Mouse (Mus musculus): ENCODE results near the gene Rpusd1. TPM values are rescaled to one million over a fixed set of nuclear protein-coding genes. Genes with fewer than 3 reads are reported as not detected.

Gene Rpusd1
- polyA plus RNA-seq, 1 experiment from 2014 or later: 17.2 TPM

DNA sequence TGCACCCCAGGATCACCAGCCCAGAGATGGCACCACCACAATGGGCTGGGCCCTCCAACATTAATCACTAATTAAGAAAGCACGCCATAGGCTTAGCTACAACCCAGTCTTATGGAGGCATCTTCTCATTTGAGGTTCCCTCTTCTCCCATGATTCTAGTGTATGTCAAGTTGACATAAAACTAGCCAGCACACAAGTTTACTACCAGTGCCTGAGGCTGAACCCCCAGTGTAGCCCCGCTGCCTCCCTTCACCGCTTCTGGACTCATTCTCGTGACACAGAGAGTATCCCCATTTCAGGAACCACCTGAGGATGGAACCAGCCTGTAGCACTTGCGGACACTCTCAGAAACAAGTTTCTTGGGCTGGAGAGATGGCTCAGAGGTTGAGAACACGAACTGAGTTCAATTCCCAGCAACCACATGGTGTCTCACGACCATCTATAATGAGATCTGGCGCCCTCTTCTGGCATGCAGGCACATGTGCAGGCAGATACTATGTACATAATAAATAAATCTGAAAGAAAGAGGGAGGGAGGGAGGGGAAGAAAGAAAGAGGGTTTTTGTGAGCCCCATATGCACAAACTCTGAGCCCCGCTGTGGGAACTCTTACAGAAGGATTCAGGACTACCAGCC, 26.5 kb upstream of the Rpusd1 start:
- H3K27me3 ChIP-seq (ENCODE audit: control insufficient read depth, insufficient read depth, low read length): no peaks in the 10 kb centered on the region
- DNase-seq (ENCODE audit: low spot score) (no peak), ATAC-seq (ENCODE audit: low FRiP score) (no peak)
- H3K9ac ChIP-seq (ENCODE audit: low read depth, low read length): no peak overlapping the region
- H3K4me2 ChIP-seq (replicated peaks; ENCODE audit: low read depth, low read length): no peak overlapping the region
- 0 out of 2 replicates have a peak, but pooled peaks cover 3% of the 10 kb centered on the region for H3K4me1 ChIP-seq (replicated peaks; ENCODE audit: control insufficient read depth, insufficient read depth, low read length)
- H3K4me3 ChIP-seq (ENCODE audit: low read depth, low read length): no peak overlapping the region
- no peak overlapping the region for H3K27ac ChIP-seq (ENCODE audit: low read depth, low read length)
- H3K36me3 ChIP-seq (ENCODE audit: control insufficient read depth, insufficient read depth, low read length): no peaks in the 10 kb centered on the region
- H3K9me3 ChIP-seq (ENCODE audit: control insufficient read depth, low read length): no peaks in the 10 kb centered on the region
- 60% methylated on average over 9 of the region's 9 CpGs for WGBS

DNA sequence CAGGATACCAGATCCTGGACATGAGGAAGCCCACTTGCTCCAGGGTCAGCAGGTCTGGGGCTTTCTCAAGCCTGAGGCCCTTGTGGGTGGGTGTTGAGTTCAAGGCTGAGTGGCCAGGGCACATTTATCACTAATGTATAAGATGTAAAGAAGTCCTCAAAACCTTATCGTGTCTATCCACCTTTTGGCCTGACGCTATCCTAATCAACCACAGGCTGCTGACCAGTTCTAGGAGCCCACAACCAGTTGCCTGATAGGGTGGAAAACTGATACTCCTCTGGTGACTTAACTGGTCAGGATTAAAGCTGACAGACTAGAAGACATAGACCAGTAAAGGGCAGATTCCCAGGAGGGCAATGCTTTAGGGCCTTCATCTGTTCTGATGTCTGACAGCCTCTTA, 17.5 kb upstream of the Rpusd1 start:
- H3K4me3 ChIP-seq (ENCODE audit: low read depth, low read length): no peak overlapping the region
- H3K9me3 ChIP-seq (ENCODE audit: control insufficient read depth, low read length): no peaks in the 10 kb centered on the region
- H3K36me3 ChIP-seq (ENCODE audit: control insufficient read depth, insufficient read depth, low read length): no peaks in the 10 kb centered on the region
- H3K27ac ChIP-seq (ENCODE audit: low read depth, low read length): no peak overlapping the region
- no peaks in the 10 kb centered on the region for H3K4me1 ChIP-seq (replicated peaks; ENCODE audit: control insufficient read depth, insufficient read depth, low read length)
- H3K27me3 ChIP-seq (ENCODE audit: control insufficient read depth, insufficient read depth, low read length): 0 out of 2 replicates have a peak, but pooled peaks cover 2% of the 10 kb centered on the region
- DNase-seq (ENCODE audit: low spot score): no peak
- WGBS: 90% methylated on average over 2 of the region's 2 CpGs
- H3K9ac ChIP-seq (ENCODE audit: low read depth, low read length): no peak overlapping the region
- no peak overlapping the region for H3K4me2 ChIP-seq (replicated peaks; ENCODE audit: low read depth, low read length)
- no peak for ATAC-seq (ENCODE audit: low FRiP score)

DNA sequence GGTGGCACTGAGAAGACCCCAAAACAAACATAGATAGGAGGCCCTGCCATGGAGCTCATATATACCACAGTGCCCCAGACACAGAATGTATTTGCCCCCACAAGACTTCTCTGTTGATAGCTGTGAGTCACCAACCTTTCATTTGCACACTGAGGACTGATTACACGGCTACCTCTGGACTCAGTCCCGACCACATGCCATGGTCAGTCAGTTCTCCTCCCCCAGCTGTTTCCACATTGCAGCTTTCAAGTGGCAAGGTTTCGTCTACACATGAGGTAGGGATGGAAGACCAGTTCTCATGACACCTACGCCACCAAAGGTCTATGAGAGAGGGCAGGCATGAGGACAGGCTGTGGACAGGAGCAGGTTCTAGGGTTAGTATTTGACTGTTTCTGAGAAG, 16.3 kb upstream of the Rpusd1 start:
- ATAC-seq (ENCODE audit: low FRiP score) (no peak), DNase-seq (ENCODE audit: low spot score) (no peak)
- no peak overlapping the region for H3K9ac ChIP-seq (ENCODE audit: low read depth, low read length)
- H3K36me3 ChIP-seq (ENCODE audit: control insufficient read depth, insufficient read depth, low read length): no peaks in the 10 kb centered on the region
- H3K9me3 ChIP-seq (ENCODE audit: control insufficient read depth, low read length): no peaks in the 10 kb centered on the region
- peaks cover 2% of the 10 kb centered on the region; the same call in 1 of the 2 replicates for H3K27me3 ChIP-seq (ENCODE audit: control insufficient read depth, insufficient read depth, low read length)
- peaks cover 1% of the 10 kb centered on the region; the same call in 1 of the 2 replicates for H3K4me1 ChIP-seq (replicated peaks; ENCODE audit: control insufficient read depth, insufficient read depth, low read length)
- 87% methylated on average over 4 of the region's 4 CpGs for WGBS
- H3K4me3 ChIP-seq (ENCODE audit: low read depth, low read length): no peak overlapping the region
- H3K27ac ChIP-seq (ENCODE audit: low read depth, low read length): no peak overlapping the region
- H3K4me2 ChIP-seq (replicated peaks; ENCODE audit: low read depth, low read length): no peak overlapping the region

DNA sequence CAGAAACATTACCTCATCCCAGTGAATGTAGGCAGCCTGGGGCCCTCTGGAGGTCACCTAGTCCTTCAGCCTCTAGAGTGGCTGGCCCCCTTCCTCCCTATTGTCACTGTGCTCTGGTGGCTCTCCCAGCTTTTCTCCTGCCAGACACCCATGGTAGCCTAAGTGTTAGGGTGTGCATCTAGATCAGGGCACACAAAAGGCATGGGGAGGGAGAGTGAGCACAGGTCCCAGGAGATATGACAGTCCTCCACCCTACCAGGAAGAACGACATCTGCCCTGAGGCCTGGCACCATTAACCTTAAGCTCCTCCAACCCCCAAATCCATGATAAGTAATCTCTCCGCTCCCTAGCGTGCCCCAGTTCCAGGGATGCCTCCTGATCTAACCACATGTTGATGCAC, 11.8 kb upstream of the Rpusd1 start:
- Histone ChIP-seq H3K4me1 (replicated peaks; ENCODE audit: control insufficient read depth, insufficient read depth, low read length) (peaks cover 4% of the 10 kb centered on the region; the same call in 1 of the 2 replicates), H3K27ac (ENCODE audit: low read depth, low read length) (no peak overlapping the region), H3K9ac (ENCODE audit: low read depth, low read length) (no peak overlapping the region), H3K4me2 (replicated peaks; ENCODE audit: low read depth, low read length) (no peak overlapping the region), H3K9me3 (ENCODE audit: control insufficient read depth, low read length) (no peaks in the 10 kb centered on the region), H3K27me3 (ENCODE audit: control insufficient read depth, insufficient read depth, low read length) (peaks cover 17% of the 10 kb centered on the region), H3K4me3 (ENCODE audit: low read depth, low read length) (no peak overlapping the region), H3K36me3 (ENCODE audit: control insufficient read depth, insufficient read depth, low read length) (no peaks in the 10 kb centered on the region; the same call in 1 of the 2 replicates)
- WGBS: 46% methylated on average over 3 of the region's 3 CpGs
- no peak for DNase-seq (ENCODE audit: low spot score)
- no peak for ATAC-seq (ENCODE audit: low FRiP score)

DNA sequence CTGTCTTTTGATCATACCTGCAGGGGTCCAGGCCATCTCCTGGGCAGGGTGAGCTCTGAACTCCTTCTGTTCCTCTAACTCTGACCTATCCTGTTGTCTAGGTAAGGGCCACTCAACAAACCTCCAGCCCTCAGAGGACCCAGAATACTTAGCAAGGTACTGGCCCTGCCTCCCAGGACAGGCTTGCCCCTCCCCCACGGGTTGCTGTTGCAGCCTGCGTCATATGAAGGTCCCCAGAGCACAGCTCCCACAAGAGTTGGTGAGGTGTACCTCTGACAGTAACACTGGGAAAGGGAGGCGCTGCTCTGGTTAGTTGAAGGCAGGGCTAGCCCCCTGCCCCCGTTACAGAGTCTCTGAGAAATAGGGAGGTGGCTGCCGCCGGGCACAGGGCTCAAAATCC, 11.3 kb upstream of the Rpusd1 start:
- DNase-seq (ENCODE audit: low spot score) (no peak), ATAC-seq (ENCODE audit: low FRiP score) (no peak)
- Histone ChIP-seq H3K9ac (ENCODE audit: low read depth, low read length) (no peak overlapping the region), H3K27ac (ENCODE audit: low read depth, low read length) (no peak overlapping the region), H3K27me3 (ENCODE audit: control insufficient read depth, insufficient read depth, low read length) (peaks cover 17% of the 10 kb centered on the region), H3K4me2 (replicated peaks; ENCODE audit: low read depth, low read length) (no peak overlapping the region), H3K4me1 (replicated peaks; ENCODE audit: control insufficient read depth, insufficient read depth, low read length) (peaks cover 4% of the 10 kb centered on the region; the same call in 1 of the 2 replicates), H3K4me3 (ENCODE audit: low read depth, low read length) (no peak overlapping the region), H3K36me3 (ENCODE audit: control insufficient read depth, insufficient read depth, low read length) (no peaks in the 10 kb centered on the region; the same call in 1 of the 2 replicates), H3K9me3 (ENCODE audit: control insufficient read depth, low read length) (no peaks in the 10 kb centered on the region)
- 9% methylated on average over 6 of the region's 6 CpGs for WGBS

DNA sequence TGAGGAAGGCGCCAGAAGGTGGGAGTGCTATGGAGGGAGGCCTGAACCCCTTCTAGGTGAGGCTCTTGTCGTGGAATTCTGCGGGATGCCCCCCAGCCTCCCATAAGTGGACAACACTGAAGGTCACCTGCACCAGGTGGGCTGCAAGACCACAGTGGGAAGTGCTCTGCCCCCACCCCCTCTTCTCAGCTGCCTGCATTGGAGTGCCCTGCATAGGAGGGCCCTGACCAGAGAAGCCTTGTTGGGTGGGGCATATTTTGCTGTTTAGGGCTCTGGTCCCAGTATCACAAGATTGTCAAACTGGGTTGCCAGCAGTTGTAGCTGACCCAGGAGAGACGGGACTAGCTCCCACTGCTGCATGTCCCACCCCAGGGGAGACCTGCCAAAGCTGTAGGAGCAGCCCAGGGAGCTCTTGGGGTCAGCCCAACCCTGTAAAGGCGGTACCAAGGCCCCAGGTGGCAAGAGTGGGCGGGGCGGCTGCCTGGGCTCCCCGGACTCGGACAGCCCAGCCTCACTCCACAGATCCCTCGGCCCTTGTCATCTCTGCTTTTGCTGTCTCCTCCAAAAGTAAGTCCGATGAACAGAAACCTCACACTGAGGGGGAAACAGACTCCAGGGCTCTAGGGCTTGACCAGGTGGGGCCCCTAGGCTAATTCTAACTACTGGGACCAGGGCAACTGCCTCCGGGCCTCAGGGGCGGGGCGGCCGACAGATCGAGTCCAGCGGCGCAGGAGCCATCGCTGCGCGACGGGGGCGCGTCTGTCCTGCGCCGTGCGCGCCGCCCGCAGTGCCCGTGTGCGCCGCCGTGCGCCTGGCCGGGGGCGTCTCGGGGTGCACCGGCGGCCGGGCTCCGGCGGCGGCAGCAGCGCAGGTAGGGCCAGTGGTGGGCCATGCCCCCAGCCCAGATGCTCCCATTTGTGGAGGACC, 10.5 kb upstream of the Rpusd1 start, which contains the start of gene Gng13:
Gene Gng13, plus strand, starts transcription at position 461 of the 927 bp plus-strand sequence.
- peak; percentile 38; the same call in 1 of the 2 replicates for ATAC-seq (ENCODE audit: low FRiP score)
- H3K36me3 ChIP-seq (ENCODE audit: control insufficient read depth, insufficient read depth, low read length): no peaks in the 10 kb centered on the region; the same call in 1 of the 2 replicates
- H3K27ac ChIP-seq (ENCODE audit: low read depth, low read length): no peak within 1 kb of the TSS
- peak; percentile 34 for DNase-seq (ENCODE audit: low spot score)
- H3K4me3 ChIP-seq (ENCODE audit: low read depth, low read length): peak within 1 kb of the TSS; percentile 17
- H3K4me1 ChIP-seq (replicated peaks; ENCODE audit: control insufficient read depth, insufficient read depth, low read length): peaks cover 4% of the 10 kb centered on the region; the same call in 1 of the 2 replicates
- H3K9ac ChIP-seq (ENCODE audit: low read depth, low read length): 0 out of 2 replicates have a peak within 1 kb of the TSS, but pooled peaks have one; percentile 13
- peaks cover 17% of the 10 kb centered on the region for H3K27me3 ChIP-seq (ENCODE audit: control insufficient read depth, insufficient read depth, low read length)
- no peaks in the 10 kb centered on the region for H3K9me3 ChIP-seq (ENCODE audit: control insufficient read depth, low read length)
- 2% methylated on average over 39 of the region's 45 CpGs for WGBS
- H3K4me2 ChIP-seq (replicated peaks; ENCODE audit: low read depth, low read length): peak within 1 kb of the TSS; percentile 64

DNA sequence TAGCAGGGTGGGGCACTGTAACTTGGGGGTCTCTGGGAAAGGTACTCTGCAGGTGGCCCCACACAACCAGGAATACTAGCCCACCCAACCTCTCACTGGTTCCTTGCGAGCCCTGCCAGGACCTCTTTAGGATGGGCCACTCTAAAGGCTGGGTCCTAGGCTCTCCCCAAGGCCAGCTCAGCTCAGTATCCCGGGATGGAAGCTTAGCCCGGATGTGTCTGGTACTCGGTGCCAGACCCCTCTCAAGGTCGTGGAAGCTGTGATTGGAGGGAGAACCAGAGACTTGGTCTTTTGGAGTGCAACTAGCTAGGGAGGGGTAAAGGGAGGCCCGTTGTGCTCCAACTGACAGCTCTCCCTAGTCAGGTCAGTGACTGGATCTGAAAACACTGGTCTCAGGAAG, 9.8 kb upstream of the Rpusd1 start:
- Histone ChIP-seq H3K4me1 (replicated peaks; ENCODE audit: control insufficient read depth, insufficient read depth, low read length) (peaks cover 4% of the 10 kb centered on the region; the same call in 1 of the 2 replicates), H3K27me3 (ENCODE audit: control insufficient read depth, insufficient read depth, low read length) (peaks cover 17% of the 10 kb centered on the region), H3K9ac (ENCODE audit: low read depth, low read length) (no peak overlapping the region), H3K9me3 (ENCODE audit: control insufficient read depth, low read length) (no peaks in the 10 kb centered on the region), H3K36me3 (ENCODE audit: control insufficient read depth, insufficient read depth, low read length) (no peaks in the 10 kb centered on the region; the same call in 1 of the 2 replicates), H3K4me2 (replicated peaks; ENCODE audit: low read depth, low read length) (peak overlapping the region; percentile 64), H3K4me3 (ENCODE audit: low read depth, low read length) (no peak overlapping the region), H3K27ac (ENCODE audit: low read depth, low read length) (no peak overlapping the region)
- DNase-seq (ENCODE audit: low spot score): no peak
- no peak for ATAC-seq (ENCODE audit: low FRiP score)
- 13% methylated on average over 6 of the region's 6 CpGs for WGBS

DNA sequence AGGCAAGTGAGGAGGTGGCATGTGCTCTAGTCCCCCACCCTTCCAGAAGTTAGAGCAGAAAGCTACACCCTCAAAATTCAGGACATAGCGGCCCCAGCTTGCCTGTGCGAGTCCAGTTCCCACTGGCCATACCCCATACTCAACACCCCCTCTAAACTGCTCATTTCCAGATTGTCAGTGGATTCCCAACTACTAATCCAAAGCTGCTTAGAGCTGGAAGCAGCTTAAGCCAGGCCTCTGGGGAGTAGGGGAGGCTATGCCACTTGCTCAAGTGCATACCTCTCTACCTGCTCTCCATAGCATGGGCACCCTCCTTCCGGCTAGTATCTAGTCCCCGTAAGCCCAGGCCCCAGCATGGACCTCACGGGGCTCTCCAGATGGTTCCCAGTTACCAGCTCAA, 6.0 kb upstream of the Rpusd1 start:
- no peaks in the 10 kb centered on the region for H3K9me3 ChIP-seq (ENCODE audit: control insufficient read depth, low read length)
- no peaks in the 10 kb centered on the region; the same call in 1 of the 2 replicates for H3K36me3 ChIP-seq (ENCODE audit: control insufficient read depth, insufficient read depth, low read length)
- no peak overlapping the region for H3K4me3 ChIP-seq (ENCODE audit: low read depth, low read length)
- no peak for DNase-seq (ENCODE audit: low spot score)
- peaks cover 4% of the 10 kb centered on the region; the same call in 1 of the 2 replicates for H3K4me1 ChIP-seq (replicated peaks; ENCODE audit: control insufficient read depth, insufficient read depth, low read length)
- no peak for ATAC-seq (ENCODE audit: low FRiP score)
- peaks cover 12% of the 10 kb centered on the region for H3K27me3 ChIP-seq (ENCODE audit: control insufficient read depth, insufficient read depth, low read length)
- no peak overlapping the region for H3K27ac ChIP-seq (ENCODE audit: low read depth, low read length)
- no peak overlapping the region for H3K4me2 ChIP-seq (replicated peaks; ENCODE audit: low read depth, low read length)
- H3K9ac ChIP-seq (ENCODE audit: low read depth, low read length): no peak overlapping the region
- 86% methylated on average over 5 of the region's 5 CpGs for WGBS

Data from hindbrain, embryonic 11.5 days (tissue).